Mouse (Mus musculus): ENCODE measurements around the gene Zzef1. TPM values are rescaled to one million over a fixed set of nuclear protein-coding genes. Genes with fewer than 3 reads are reported as not detected.

Gene Zzef1
- total RNA-seq, 2 experiments from 2014 or later = 35.2 to 35.3 TPM

GRCm38 (mm10) chr11:72866446-72866845, 70.4 kb downstream of the Zzef1 start:
- no peak for ATAC-seq (replicated peaks; ENCODE audit: low FRiP score, poor library complexity, severe bottlenecking)

- no peak for ATAC-seq (replicated peaks; ENCODE audit: low FRiP score, poor library complexity, severe bottlenecking)
Observed at GRCm38 (mm10) chr11:72872061-72872460, 76.0 kb downstream of the Zzef1 start.

GRCm38 (mm10) chr11:72892623-72893022, 96.6 kb downstream of the Zzef1 start:
- no peak for ATAC-seq (replicated peaks; ENCODE audit: low FRiP score, poor library complexity, severe bottlenecking)

GRCm38 (mm10) chr11:72908391-72908790, 112.4 kb downstream of the Zzef1 start:
- no peak for ATAC-seq (replicated peaks; ENCODE audit: low FRiP score, poor library complexity, severe bottlenecking)

GRCm38 (mm10) chr11:72917299-72917996, 121.4 kb downstream of the Zzef1 start:
- ATAC-seq (replicated peaks; ENCODE audit: low FRiP score, poor library complexity, severe bottlenecking) = no peak

GRCm38 (mm10) chr11:72923116-72923515, 127.1 kb downstream of the Zzef1 start:
- ATAC-seq (replicated peaks; ENCODE audit: low FRiP score, poor library complexity, severe bottlenecking) = no peak

- ATAC-seq (replicated peaks; ENCODE audit: low FRiP score, poor library complexity, severe bottlenecking) = no peak
Observed at GRCm38 (mm10) chr11:72924458-72924857, 128.4 kb downstream of the Zzef1 start.

GRCm38 (mm10) chr11:72925067-72925466, 129.0 kb downstream of the Zzef1 start:
- no peak for ATAC-seq (replicated peaks; ENCODE audit: low FRiP score, poor library complexity, severe bottlenecking)

- ATAC-seq (replicated peaks; ENCODE audit: low FRiP score, poor library complexity, severe bottlenecking) = 0 out of 2 replicates have a peak, but pooled peaks have one; percentile 67
Observed at GRCm38 (mm10) chr11:72926226-72926890, 130.3 kb downstream of the Zzef1 start.

- ATAC-seq (replicated peaks; ENCODE audit: low FRiP score, poor library complexity, severe bottlenecking) = no peak
Observed at GRCm38 (mm10) chr11:72928516-72928915, 132.5 kb downstream of the Zzef1 start.

GRCm38 (mm10) chr11:72940208-72941143, 144.4 kb downstream of the Zzef1 start:
- ATAC-seq (replicated peaks; ENCODE audit: low FRiP score, poor library complexity, severe bottlenecking) = peak; percentile 90

GRCm38 (mm10) chr11:72944996-72945793, 149.2 kb downstream of the Zzef1 start:
- ATAC-seq (replicated peaks; ENCODE audit: low FRiP score, poor library complexity, severe bottlenecking) = no peak

- no peak for ATAC-seq (replicated peaks; ENCODE audit: low FRiP score, poor library complexity, severe bottlenecking)
Observed at GRCm38 (mm10) chr11:72945875-72946559, 150.0 kb downstream of the Zzef1 start.

GRCm38 (mm10) chr11:72946560-72947119, 150.6 kb downstream of the Zzef1 start:
- no peak for ATAC-seq (replicated peaks; ENCODE audit: low FRiP score, poor library complexity, severe bottlenecking)

GRCm38 (mm10) chr11:72947840-72948239, 151.8 kb downstream of the Zzef1 start:
- ATAC-seq (replicated peaks; ENCODE audit: low FRiP score, poor library complexity, severe bottlenecking) = no peak

- ATAC-seq (replicated peaks; ENCODE audit: low FRiP score, poor library complexity, severe bottlenecking) = no peak
Observed at GRCm38 (mm10) chr11:72948254-72948653, 152.2 kb downstream of the Zzef1 start.

- ATAC-seq (replicated peaks; ENCODE audit: low FRiP score, poor library complexity, severe bottlenecking) = no peak
Observed at GRCm38 (mm10) chr11:72951137-72952000, 155.3 kb downstream of the Zzef1 start.

GRCm38 (mm10) chr11:72952226-72952625, 156.2 kb downstream of the Zzef1 start:
- ATAC-seq (replicated peaks; ENCODE audit: low FRiP score, poor library complexity, severe bottlenecking) = no peak
